Mouse (Mus musculus): ENCODE measurements around the gene Lamb3.

DNA sequence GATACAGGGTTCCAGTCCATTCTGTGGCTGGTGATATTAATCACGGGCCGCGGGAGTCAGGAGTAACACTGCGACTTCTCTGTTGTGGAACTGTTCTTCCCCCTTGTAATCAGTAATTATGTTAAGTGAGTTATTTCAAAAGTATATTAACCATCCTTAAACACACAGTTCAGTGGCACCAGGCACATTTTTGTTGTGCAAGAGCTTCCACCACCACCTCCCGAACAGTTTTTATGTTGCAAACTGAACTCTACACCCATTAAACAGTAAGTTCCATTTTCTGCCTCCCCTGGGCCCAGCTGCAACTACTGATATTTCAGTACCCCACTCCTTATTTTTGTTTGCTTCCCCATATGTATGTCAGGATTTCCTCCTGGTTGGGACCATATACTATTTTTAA lies 22.1 kb downstream of the Lamb3 start:
- TF ChIP-seq CTCF (conservative IDR thresholded peaks at IDR 0.05; ENCODE audit: insufficient read depth, insufficient read length, low read depth, low read length): no peak
- no peak for TF ChIP-seq POLR2A (IDR thresholded peaks at IDR 0.05; ENCODE audit: low read depth, low read length)
